Mouse (Mus musculus) midbrain, postnatal 0 days (tissue): ENCODE measurements around the gene Emp1. TPM values are rescaled to one million over a fixed set of nuclear protein-coding genes. Genes with fewer than 3 reads are reported as not detected.

Source experiments
- ATAC-seq: fragments of 200-750 bp; cut with Nextera tagmentation; 2 replicates; pipeline ENCODE4 v1.8.0; 2017; ENCODE audit warnings: moderate number of reproducible peaks, mild to moderate bottlenecking, moderate TSS enrichment, moderate library complexity; ENCODE audit not compliant: low FRiP score
- DNase-seq: peaks from one replicate; pipeline ENCODE4 v3.0.0-alpha.2; 2015; ENCODE audit warnings: low spot score
- H3K27ac ChIP-seq: fragments of 300-500 bp; sonication (generic); 2 replicates; pipeline ENCODE4 v1.5.1; 2014; ENCODE audit warnings: low read depth, mild to moderate bottlenecking, low read length, mixed read lengths
- H3K27me3 ChIP-seq: fragments of 300-500 bp; sonication (generic); 2 replicates; pipeline ENCODE4 v1.6.1; 2014; ENCODE audit warnings: low read length, control low read depth, mixed read lengths; ENCODE audit not compliant: insufficient read depth
- H3K36me3 ChIP-seq: fragments of 300-500 bp; sonication (generic); 2 replicates; pipeline ENCODE4 v1.6.1; 2014; ENCODE audit warnings: low read length, control low read depth, mixed read lengths; ENCODE audit not compliant: insufficient read depth
- H3K4me1 ChIP-seq: fragments of 300-500 bp; sonication (generic); 2 replicates; pipeline ENCODE4 v1.6.1; 2014; ENCODE audit warnings: mild to moderate bottlenecking, control low read depth, antibody characterized with exemption, low read length, mixed read lengths; ENCODE audit not compliant: insufficient read depth
- H3K4me2 ChIP-seq: fragments of 300-500 bp; sonication (generic); 2 replicates; pipeline ENCODE4 v1.6.1; 2014; ENCODE audit warnings: low read depth, mild to moderate bottlenecking, low read length, mixed read lengths; ENCODE audit not compliant: poor library complexity, severe bottlenecking
- H3K4me3 ChIP-seq: fragments of 300-500 bp; sonication (generic); 2 replicates; pipeline ENCODE4 v1.5.1; 2014; ENCODE audit warnings: low read depth, mild to moderate bottlenecking, low read length, moderate library complexity
- H3K9ac ChIP-seq: fragments of 300-500 bp; sonication (generic); replicated peaks from 2 replicates; pipeline ENCODE4 v1.6.1; 2014; ENCODE audit warnings: mild to moderate bottlenecking, low read length, moderate library complexity, mixed read lengths; ENCODE audit not compliant: poor library complexity, severe bottlenecking
- H3K9me3 ChIP-seq: fragments of 300-500 bp; sonication (generic); 2 replicates; pipeline ENCODE4 v1.6.1; 2016; ENCODE audit warnings: low read length, control low read depth
- CTCF ChIP-seq: IDR thresholded peaks from 2 replicates; pipeline ENCODE4 v1.5.1; 2016; ENCODE audit warnings: antibody characterized with exemption, mild to moderate bottlenecking
- WGBS: fragments of 180-500 bp; shearing (Covaris S2); extraction: QIAGEN DNeasy Blood & Tissue Kit; methylation state at CpG from one replicate; pipeline ENCODE4 v1.1.7; 2014; 5-methylcytosine and 5-hydroxymethylcytosine counted together
- polyA plus RNA-seq: library from polyadenylated mRNA; unstranded; fragments of >200 nt; fragmentation: Nextera tagmentation; extraction: Ambion mirVana; gene quantifications from 2 replicates; pipeline ENCODE4 v1.2.1, GENCODE M21; 2015
- total RNA-seq: library from RNA; depleted of rRNA; stranded (reverse); fragments of >200 nt; gene quantifications from 2 replicates; pipeline ENCODE4 v1.2.3, GENCODE M21; 2014

The Emp1 gene
- total and polyA plus RNA-seq, 2 experiments from 2014 or later = 5.7 to 26.9 TPM

DNA sequence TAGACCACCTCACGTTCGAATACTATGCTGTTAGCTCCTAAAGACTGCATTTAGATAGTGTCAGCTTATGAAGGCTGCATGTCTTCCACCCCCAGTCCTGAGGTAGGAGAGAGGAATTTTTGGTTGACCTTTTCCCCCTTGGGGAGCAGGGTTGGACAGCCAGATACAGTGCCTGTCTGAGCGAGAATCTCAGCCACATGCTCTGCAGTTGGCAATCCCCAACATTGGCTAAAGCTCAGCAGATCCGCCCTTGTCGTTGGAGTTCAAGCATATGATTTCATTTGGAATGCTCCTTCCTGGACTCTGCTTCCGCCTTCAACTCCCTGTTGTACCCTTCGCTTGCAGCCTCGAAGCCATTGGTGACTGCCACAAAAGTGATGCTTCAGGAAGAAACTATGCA is 26.0 kb upstream of the Emp1 start:
- no peak for TF ChIP-seq CTCF
- Histone ChIP-seq H3K36me3 (no peaks in the 10 kb centered on the region), H3K4me1 (peaks cover 7% of the 10 kb centered on the region), H3K9ac (no peak overlapping the region), H3K27ac (no peak overlapping the region), H3K4me3 (no peak overlapping the region), H3K4me2 (no peak overlapping the region), H3K9me3 (no peaks in the 10 kb centered on the region), H3K27me3 (no peaks in the 10 kb centered on the region)
- WGBS = 92% methylated on average over 8 of the region's 8 CpGs
- ATAC-seq (no peak), DNase-seq (no peak)

DNA sequence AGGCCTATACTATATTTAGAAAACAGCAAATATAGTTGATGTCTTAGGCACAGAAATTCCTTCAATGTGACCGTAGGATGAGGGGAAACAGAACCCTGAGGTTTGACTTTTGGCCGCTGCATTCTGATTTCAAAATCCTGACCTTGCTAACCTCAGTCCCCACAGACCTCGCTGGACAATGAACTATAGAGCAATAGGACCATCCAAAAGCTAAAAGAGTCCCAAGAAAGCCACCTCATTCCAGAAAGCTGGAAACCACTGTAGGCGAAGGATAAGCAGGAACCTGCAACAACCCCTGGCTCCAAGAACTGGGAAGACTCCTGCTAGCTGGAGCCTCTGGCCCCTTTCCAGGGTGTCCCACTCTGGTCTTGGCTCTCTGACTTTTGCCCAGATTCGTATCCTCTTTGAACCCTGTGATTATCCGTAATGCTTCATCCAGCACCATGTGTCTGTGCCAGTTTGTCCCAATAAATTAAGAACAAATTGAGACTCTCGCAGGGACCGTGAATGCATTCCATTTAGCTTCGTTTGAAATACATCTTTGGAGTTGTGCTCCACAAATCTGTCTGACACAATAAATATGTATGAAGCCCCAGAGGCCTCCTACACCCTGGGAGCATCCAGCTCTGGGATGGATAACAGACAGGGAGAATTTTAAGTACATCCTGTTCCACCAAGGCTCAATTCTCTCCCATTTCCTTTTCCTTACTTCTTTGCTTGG is 21.8 kb upstream of the Emp1 start:
- Histone ChIP-seq H3K9ac (no peak overlapping the region), H3K36me3 (no peaks in the 10 kb centered on the region), H3K27ac (no peak overlapping the region), H3K4me3 (no peak overlapping the region), H3K27me3 (no peaks in the 10 kb centered on the region), H3K4me2 (no peak overlapping the region), H3K4me1 (no peaks in the 10 kb centered on the region), H3K9me3 (no peaks in the 10 kb centered on the region)
- no peak for TF ChIP-seq CTCF
- DNase-seq = no peak
- 60% methylated on average over 9 of the region's 9 CpGs for WGBS
- ATAC-seq = no peak

DNA sequence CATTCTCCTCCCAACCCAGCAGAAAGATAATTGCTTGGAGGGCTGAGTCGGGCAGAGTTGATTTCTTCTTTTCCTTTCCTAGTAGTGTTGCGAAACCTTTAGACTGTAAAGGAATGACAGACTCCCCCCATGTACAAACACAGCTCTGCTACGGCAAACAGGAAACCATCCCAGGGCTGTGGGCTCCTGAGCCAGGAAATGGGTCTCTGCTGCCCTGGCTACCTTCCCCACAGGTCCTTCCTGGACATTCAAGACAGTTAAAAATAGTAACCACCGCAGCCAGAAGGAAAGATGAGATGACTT is 21.3 kb upstream of the Emp1 start:
- Histone ChIP-seq H3K9me3 (no peaks in the 10 kb centered on the region), H3K27me3 (no peaks in the 10 kb centered on the region), H3K27ac (no peak overlapping the region), H3K4me1 (no peaks in the 10 kb centered on the region), H3K4me3 (no peak overlapping the region), H3K36me3 (no peaks in the 10 kb centered on the region), H3K9ac (no peak overlapping the region), H3K4me2 (no peak overlapping the region)
- no peak for TF ChIP-seq CTCF
- 65% methylated on average over 4 of the region's 4 CpGs for WGBS
- DNase-seq (no peak), ATAC-seq (no peak)

DNA sequence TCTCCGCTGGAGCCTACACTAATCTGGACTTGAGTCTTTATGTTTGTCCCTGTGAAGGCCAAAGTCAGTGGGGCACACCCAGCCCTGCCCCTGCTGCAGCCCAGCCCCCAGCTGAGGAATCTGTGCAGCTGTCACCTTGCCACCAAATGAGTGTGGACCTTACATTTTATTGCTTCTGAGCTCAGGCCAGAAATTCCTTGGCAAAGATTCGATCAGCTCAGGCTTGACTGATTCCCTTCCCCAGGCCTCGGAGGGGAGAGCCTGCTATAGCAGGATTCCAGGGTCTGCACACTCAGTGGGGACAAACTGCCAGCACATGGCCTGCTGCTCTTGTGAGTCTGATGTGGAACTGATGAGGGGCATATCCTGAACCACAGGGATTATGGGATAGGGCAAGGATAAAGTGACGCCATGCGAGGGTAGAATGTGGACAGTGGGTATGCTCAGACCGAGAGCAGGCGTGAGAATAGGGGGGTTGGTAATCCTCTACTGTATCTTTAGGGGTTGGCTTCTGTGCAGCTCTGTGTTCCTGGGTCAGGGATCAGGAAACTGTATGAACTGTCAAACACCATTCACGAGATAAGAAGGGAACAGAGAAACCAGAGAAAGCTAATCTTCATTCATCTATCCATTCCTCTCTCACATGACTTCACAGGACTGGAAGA is 10.6 kb upstream of the Emp1 start:
- H3K4me3 ChIP-seq = no peak overlapping the region
- H3K4me2 ChIP-seq = no peak overlapping the region
- H3K27ac ChIP-seq = no peak overlapping the region
- 71% methylated on average over 8 of the region's 8 CpGs for WGBS
- no peaks in the 10 kb centered on the region for H3K27me3 ChIP-seq
- peak; percentile 67 for DNase-seq
- H3K9ac ChIP-seq = no peak overlapping the region
- no peaks in the 10 kb centered on the region for H3K36me3 ChIP-seq
- TF ChIP-seq CTCF = no peak
- no peak for ATAC-seq
- H3K4me1 ChIP-seq = no peaks in the 10 kb centered on the region
- H3K9me3 ChIP-seq = no peaks in the 10 kb centered on the region

DNA sequence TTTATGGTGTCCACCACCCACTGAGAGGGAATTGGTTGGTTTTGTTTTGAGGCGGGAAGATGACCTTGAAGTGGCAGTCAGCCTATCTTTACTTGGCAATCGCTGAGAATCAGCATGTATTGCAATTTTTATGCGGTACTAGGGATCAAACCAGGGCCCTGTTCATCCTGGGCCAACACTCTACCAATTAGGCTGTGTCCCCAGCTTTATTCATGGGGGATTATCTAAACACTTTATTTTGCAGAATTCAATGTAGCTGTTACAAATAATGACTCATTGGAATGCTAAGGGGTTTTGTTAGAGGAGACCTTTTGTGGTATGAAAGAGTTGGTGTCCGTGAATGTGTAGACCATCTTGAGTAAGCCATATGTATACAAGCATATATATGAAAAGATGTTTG is 9.8 kb upstream of the Emp1 start:
- H3K36me3 ChIP-seq = no peaks in the 10 kb centered on the region
- no peak overlapping the region for H3K27ac ChIP-seq
- DNase-seq (no peak), ATAC-seq (no peak)
- H3K27me3 ChIP-seq = no peaks in the 10 kb centered on the region
- 46% methylated on average over 4 of the region's 4 CpGs for WGBS
- H3K4me3 ChIP-seq = no peak overlapping the region
- no peak overlapping the region for H3K9ac ChIP-seq
- TF ChIP-seq CTCF = no peak
- H3K4me2 ChIP-seq = no peak overlapping the region
- H3K4me1 ChIP-seq = no peaks in the 10 kb centered on the region
- no peaks in the 10 kb centered on the region for H3K9me3 ChIP-seq

DNA sequence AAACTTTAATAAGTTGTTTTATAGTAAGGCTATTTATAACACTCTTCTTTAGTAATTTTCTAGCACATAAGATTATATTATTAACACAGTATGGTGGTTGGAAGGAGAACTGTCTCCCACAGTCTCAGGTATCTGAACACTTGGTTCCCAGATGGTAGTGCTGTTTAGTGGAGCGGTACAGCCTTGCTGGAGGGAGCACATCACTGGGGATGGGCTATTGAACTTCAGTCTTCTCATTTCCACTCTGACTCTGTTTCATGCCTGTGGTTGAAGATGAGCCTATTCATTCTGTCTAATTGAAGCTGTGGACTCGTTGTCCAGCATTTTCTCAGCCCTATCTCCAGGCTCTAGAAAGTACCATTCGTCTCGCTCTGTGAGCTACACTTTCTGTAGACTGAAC is 7.4 kb upstream of the Emp1 start:
- Histone ChIP-seq H3K9me3 (no peaks in the 10 kb centered on the region), H3K36me3 (no peaks in the 10 kb centered on the region), H3K4me3 (no peak overlapping the region), H3K9ac (no peak overlapping the region), H3K4me2 (no peak overlapping the region), H3K27me3 (no peaks in the 10 kb centered on the region), H3K4me1 (no peaks in the 10 kb centered on the region), H3K27ac (no peak overlapping the region)
- DNase-seq (no peak), ATAC-seq (no peak)
- WGBS = 92% methylated on average over 4 of the region's 4 CpGs
- TF ChIP-seq CTCF = no peak
